In the genomic region with DNA sequence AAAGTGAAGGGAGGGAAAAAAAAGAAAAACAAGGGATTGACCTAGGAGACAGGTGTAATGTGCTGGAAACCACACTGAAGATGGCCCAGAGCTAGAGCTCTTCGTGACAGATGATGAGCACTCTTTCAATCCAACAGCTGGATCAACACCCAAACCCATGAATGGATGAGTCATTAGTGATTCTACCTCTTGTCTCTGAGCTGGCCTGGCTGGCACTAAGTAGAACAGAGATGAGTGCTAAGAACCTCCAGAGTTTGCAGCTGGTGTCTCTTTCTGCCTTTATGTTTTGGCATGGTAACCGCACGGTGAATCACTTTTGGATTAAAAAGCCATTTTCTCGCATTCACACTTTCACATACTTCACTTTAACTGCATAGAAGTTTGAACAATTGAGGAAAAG, we compare ENCODE assay signal across 12 mouse cellular contexts. TPM values are rescaled to one million over a fixed set of nuclear protein-coding genes. Genes with fewer than 3 reads are reported as not detected.
"Had no signal": no experiment of that assay in that cellular context is flagged by ENCODE, and none has a peak within 500 bp of the region (broad histone marks: within the 10 kb centered on the region; RNA-seq: fewer than 3 reads in every experiment).

No protein-coding gene starts in this region.

- DNase-seq: kidney, adult 2 months; kidney, postnatal 25 days; layer of hippocampus, postnatal 36 days; left cerebral cortex, postnatal 4 days; lung, adult 18-20 months; lung, postnatal 10 days; lung, postnatal 36 days; right cerebral cortex, postnatal 4 days; thymus, adult 2 months; thymus, postnatal 14 days; thymus, postnatal 4 days had no signal

RNA-seq across cellular contexts. Expression of gene Pde1a, which starts 57.6 kb away (rescaled TPM):
- total RNA-seq: monocyte, adult 5-6 weeks had no signal
